Mouse (Mus musculus): ENCODE measurements around the gene Tjp1. TPM values are rescaled to one million over a fixed set of nuclear protein-coding genes. Genes with fewer than 3 reads are reported as not detected.

Gene Tjp1
- polyA plus RNA-seq, 1 experiment from 2014 or later: 21.9 TPM

DNA sequence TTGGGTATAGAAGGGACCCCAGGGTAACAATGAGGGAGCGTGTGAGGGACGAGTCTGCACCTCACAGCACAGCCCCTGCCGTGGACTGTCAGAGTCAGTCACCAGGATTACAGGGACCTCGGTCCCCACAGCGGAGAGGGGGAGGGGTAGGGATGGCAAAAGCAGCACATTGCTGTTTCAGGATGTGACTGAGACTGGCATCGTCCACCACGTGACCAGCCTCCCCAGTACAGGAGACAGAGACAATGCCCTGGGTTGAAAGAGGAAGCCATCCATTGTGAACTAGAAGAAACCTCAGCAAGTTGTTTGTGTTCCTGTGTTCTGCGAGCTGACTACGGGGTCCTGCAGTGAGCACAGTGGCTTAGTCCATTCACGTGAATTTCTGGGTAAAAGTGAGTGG, 106.1 kb downstream of the Tjp1 start:
- Histone ChIP-seq H3K4me1 (peaks cover 9% of the 10 kb centered on the region), H3K27ac (replicated peaks) (0 out of 2 replicates have a peak overlapping the region, but pooled peaks have one; percentile 8), H3K4me2 (replicated peaks) (peak overlapping the region; percentile 39), H3K36me3 (no peaks in the 10 kb centered on the region), H3K9me3 (no peaks in the 10 kb centered on the region), H3K4me3 (peak overlapping the region; percentile 19), H3K9ac (replicated peaks) (no peak overlapping the region), H3K27me3 (no peaks in the 10 kb centered on the region)
- 2% methylated on average over 8 of the region's 10 CpGs for WGBS
- peak; percentile 86 for ATAC-seq (replicated peaks)

DNA sequence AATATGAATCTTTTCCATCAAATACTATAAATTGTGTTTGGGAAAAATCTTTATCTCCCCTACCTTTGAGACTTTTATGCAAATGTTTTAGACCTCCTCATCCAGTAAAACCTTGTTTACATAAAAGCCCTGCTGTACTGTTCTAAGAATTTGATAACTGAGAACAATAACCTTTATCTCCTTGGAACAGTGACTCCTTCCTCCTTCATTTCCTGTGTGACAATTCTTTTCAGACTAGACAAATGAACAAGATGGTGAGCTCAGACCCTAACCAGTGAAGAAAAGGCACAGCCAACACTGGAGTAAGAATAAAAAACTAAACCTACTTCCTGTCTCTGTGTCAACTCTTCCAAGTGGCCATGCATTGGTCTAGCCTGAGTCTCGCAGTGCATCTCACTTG, 107.7 kb downstream of the Tjp1 start:
- WGBS: 86% methylated on average over 1 of the region's 1 CpGs
- Histone ChIP-seq H3K27ac (replicated peaks) (no peak overlapping the region), H3K4me3 (no peak overlapping the region), H3K9ac (replicated peaks) (no peak overlapping the region), H3K4me2 (replicated peaks) (no peak overlapping the region), H3K4me1 (peaks cover 9% of the 10 kb centered on the region), H3K9me3 (no peaks in the 10 kb centered on the region), H3K27me3 (no peaks in the 10 kb centered on the region), H3K36me3 (no peaks in the 10 kb centered on the region)
- no peak for ATAC-seq (replicated peaks)

DNA sequence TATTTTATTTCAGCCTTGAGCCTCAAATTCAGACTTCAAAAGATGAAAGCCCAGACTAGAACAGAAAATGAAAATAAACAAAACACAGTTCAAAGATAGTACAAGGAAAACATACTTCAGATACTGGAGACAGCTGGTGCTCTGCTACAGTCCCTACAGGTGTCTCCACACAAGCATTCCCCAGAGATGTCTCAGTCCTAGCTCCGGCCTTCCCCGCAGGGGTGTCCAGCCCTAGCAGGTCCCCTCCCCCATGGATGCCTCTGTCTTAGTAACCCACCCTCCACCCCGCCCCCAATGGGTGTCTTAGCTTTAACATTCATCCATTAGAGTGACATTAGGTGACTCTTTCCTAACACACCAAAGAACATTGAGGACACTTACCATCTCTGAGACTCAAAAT, 108.6 kb downstream of the Tjp1 start:
- Histone ChIP-seq H3K9me3 (no peaks in the 10 kb centered on the region), H3K4me2 (replicated peaks) (no peak overlapping the region), H3K9ac (replicated peaks) (no peak overlapping the region), H3K4me1 (peaks cover 9% of the 10 kb centered on the region), H3K27me3 (no peaks in the 10 kb centered on the region), H3K36me3 (no peaks in the 10 kb centered on the region), H3K4me3 (no peak overlapping the region), H3K27ac (replicated peaks) (no peak overlapping the region)
- no peak for ATAC-seq (replicated peaks)
- 74% methylated on average over 3 of the region's 3 CpGs for WGBS

DNA sequence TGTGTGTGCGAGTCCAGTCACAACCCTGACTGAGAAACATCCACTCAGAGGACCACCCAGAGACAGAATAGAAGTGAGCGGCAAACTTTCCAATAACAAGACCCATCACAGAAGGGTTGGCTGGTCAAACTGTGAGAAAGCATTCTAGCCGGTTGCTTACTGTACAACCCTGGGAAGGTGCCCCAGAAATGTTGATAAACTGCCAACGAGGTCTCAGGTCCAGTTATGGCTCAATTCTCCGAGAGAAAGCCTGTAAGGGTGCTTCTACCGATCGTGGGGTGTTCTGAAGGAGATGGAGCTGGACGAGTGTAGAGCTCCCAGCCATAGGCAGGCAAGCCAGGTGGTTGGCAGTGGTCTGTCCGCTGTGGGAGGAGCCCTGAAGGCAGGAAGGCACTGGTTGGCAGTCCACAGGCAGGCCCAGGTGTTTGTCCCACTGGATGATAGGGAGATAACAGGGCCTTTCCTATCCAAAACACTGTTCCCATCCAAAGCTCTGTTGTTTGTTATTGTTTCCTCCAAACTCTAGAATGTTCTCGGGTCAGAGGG, 109.1 kb downstream of the Tjp1 start:
- Histone ChIP-seq H3K27ac (replicated peaks) (0 out of 2 replicates have a peak overlapping the region, but pooled peaks have one; percentile 31), H3K36me3 (no peaks in the 10 kb centered on the region), H3K4me3 (no peak overlapping the region), H3K9ac (replicated peaks) (no peak overlapping the region), H3K4me1 (peaks cover 9% of the 10 kb centered on the region), H3K4me2 (replicated peaks) (no peak overlapping the region), H3K27me3 (no peaks in the 10 kb centered on the region), H3K9me3 (no peaks in the 10 kb centered on the region)
- no peak for ATAC-seq (replicated peaks)
- 83% methylated on average over 10 of the region's 10 CpGs for WGBS

DNA sequence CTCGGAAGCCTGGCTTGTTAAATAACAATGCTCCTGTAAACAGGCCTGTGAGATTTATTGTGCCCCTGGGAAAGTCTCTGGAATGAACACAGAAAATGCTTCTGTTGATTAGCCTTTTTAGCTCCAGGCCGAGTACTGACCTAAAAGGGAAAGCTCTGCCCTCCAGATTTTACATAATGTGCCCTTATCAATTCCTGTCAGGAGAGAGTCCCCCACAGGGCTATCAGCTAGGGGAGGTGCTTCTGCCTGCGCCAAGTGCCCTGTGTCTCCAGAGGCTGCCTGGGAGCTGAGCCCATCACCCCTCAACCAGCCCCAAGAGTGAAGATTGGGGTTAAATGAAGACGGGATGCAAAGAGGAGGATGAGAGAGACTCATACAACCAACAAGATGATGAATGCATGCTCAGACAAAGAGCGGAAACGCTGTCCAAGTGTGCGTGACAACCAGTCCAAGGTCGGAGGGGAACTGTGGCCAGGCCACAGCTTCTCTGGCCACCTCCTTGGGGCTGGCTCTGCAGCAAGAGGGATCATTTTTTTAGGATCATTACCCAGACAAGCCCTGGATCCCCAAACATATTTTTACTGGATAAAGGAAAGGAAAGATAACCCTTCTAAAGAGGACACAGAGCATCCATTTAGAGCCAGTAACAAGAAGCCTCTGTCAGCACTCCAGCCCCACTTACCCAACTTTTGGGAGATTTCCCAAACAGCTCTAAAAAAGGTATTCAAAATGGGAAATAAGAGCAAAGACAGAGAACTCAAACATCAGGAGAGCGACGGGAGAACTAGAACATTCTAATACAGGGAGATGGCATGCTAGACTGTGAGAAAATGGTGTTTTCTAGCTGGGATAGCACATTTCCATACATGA, 110.1 kb downstream of the Tjp1 start:
- Histone ChIP-seq H3K9ac (replicated peaks) (no peak overlapping the region), H3K4me3 (no peak overlapping the region), H3K9me3 (no peaks in the 10 kb centered on the region), H3K27ac (replicated peaks) (no peak overlapping the region; the same call in 1 of the 2 replicates), H3K4me1 (peaks cover 9% of the 10 kb centered on the region), H3K4me2 (replicated peaks) (no peak overlapping the region), H3K36me3 (no peaks in the 10 kb centered on the region), H3K27me3 (no peaks in the 10 kb centered on the region)
- no peak for ATAC-seq (replicated peaks)
- WGBS: 61% methylated on average over 10 of the region's 10 CpGs

DNA sequence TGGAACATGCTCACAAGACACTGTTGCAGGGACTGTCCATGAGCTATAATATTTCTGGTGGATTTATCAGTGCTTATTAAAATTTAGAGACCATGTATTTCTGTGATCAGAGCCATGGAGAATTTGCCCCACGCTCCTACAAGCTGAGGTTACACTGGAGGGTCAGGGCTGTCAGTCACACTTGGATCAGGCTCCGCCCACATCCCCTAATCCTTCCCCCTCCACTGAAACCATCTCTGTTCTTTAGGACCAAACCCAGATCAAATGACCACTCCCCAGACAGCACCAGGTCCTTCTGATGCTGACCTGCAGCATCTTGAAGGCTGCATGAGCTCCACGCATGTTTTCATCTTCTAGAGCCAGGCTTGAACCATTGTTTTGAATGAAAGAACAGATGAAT, 111.1 kb downstream of the Tjp1 start:
- Histone ChIP-seq H3K27ac (replicated peaks) (no peak overlapping the region), H3K36me3 (no peaks in the 10 kb centered on the region), H3K27me3 (no peaks in the 10 kb centered on the region), H3K9ac (replicated peaks) (no peak overlapping the region), H3K4me1 (peaks cover 5% of the 10 kb centered on the region), H3K9me3 (no peaks in the 10 kb centered on the region), H3K4me3 (no peak overlapping the region), H3K4me2 (replicated peaks) (no peak overlapping the region)
- 68% methylated on average over 3 of the region's 3 CpGs for WGBS
- ATAC-seq (replicated peaks): no peak

DNA sequence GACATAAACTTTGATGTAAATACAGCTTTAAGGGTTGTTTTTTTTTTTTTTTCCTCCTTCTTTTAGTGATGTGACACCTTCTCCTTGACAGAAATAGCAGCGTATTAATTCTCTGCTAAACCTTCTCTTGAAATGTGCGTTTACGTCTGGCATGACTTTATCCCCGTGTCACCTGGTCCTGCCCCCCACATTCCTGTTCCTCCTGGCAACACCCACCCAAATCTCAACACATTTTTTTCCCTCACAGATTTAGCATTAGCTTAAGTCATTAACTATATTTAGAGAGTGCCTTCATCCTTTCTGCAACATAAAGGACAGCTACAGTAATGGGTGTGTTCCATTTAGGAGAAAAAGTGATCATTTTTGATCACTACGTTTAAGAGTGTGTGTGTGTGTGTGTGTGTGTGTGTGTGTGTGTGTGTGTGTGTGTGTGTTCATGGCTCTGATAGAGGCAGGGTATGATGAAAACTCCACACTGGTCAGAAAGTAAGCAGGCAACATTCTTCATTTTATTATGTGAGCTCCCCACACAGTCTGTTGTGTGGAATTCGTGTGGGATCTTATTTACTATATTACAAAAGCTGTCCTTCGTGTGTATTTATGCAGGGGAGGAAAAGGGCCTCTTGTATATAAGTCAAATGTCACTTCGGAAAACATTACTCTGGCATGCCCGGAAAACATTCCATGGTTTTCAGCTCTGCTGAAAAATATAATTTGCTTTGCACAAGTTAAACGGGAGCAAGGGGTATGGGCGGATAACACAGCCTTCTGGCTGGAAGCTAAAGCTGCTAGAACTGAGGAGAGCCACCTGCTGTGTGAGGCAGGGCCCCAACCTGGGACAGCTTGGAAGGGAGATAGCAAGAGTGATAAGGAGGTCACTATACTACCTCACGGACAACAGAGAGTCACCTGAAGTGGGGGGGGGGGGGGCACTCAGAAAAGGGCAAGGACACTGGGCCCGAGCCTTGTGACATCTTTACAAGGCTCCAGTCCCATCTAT, 113.3 kb downstream of the Tjp1 start:
- H3K9ac ChIP-seq (replicated peaks): no peak overlapping the region
- no peaks in the 10 kb centered on the region for H3K36me3 ChIP-seq
- no peak overlapping the region for H3K4me3 ChIP-seq
- H3K4me1 ChIP-seq: 0 out of 2 replicates have a peak, but pooled peaks cover 3% of the 10 kb centered on the region
- no peak for ATAC-seq (replicated peaks)
- H3K4me2 ChIP-seq (replicated peaks): no peak overlapping the region
- WGBS: 72% methylated on average over 13 of the region's 13 CpGs
- H3K27ac ChIP-seq (replicated peaks): no peak overlapping the region
- no peaks in the 10 kb centered on the region for H3K27me3 ChIP-seq
- H3K9me3 ChIP-seq: no peaks in the 10 kb centered on the region

DNA sequence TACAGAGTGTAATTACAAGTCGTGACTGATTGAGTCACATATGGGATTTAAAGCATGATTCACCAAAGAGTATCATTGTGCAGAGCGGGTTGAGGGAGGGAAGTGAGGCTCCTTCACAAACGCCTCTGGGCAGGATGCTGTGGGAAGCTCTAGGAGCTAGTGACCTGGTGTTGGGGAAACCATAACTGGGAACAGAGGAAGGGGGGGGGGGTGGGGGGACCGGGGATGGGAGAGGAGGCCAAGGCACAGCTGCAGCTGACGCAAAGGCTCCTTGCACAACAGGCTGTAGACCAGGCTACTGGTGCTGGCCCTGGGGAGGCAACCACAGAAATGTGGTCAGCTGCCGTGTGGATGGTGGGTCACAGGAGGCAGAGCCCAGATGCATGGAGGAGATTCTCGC, 116.9 kb downstream of the Tjp1 start:
- no peak for ATAC-seq (replicated peaks)
- H3K4me3 ChIP-seq: no peak overlapping the region
- H3K27ac ChIP-seq (replicated peaks): no peak overlapping the region
- 72% methylated on average over 7 of the region's 7 CpGs for WGBS
- no peak overlapping the region for H3K9ac ChIP-seq (replicated peaks)
- no peaks in the 10 kb centered on the region for H3K4me1 ChIP-seq
- no peaks in the 10 kb centered on the region for H3K9me3 ChIP-seq
- no peaks in the 10 kb centered on the region for H3K27me3 ChIP-seq
- H3K36me3 ChIP-seq: no peaks in the 10 kb centered on the region
- H3K4me2 ChIP-seq (replicated peaks): no peak overlapping the region

DNA sequence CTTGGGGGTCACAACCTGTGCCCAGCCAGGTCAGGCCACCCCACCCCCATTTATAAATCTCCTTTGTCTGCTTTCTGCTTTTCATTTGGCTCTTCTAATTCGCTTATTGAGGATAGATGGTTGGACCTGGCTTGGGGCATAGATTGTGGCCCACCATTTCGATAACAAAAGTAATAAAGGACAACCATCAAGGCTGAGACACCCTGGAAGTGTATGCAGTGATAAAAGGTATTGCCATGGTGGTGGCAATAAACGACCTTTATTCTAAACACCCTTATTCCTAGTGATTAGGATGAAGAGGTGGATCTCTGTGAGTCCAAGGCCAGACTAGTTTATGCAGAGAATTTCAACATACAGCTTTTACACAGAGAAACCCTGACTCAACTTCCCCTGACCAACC, 121.2 kb downstream of the Tjp1 start:
- no peak overlapping the region for H3K9ac ChIP-seq (replicated peaks)
- H3K4me3 ChIP-seq: no peak overlapping the region
- 85% methylated on average over 3 of the region's 3 CpGs for WGBS
- no peaks in the 10 kb centered on the region for H3K9me3 ChIP-seq
- ATAC-seq (replicated peaks): no peak
- no peak overlapping the region for H3K27ac ChIP-seq (replicated peaks)
- H3K4me1 ChIP-seq: no peaks in the 10 kb centered on the region
- H3K36me3 ChIP-seq: no peaks in the 10 kb centered on the region
- H3K4me2 ChIP-seq (replicated peaks): no peak overlapping the region
- H3K27me3 ChIP-seq: no peaks in the 10 kb centered on the region

DNA sequence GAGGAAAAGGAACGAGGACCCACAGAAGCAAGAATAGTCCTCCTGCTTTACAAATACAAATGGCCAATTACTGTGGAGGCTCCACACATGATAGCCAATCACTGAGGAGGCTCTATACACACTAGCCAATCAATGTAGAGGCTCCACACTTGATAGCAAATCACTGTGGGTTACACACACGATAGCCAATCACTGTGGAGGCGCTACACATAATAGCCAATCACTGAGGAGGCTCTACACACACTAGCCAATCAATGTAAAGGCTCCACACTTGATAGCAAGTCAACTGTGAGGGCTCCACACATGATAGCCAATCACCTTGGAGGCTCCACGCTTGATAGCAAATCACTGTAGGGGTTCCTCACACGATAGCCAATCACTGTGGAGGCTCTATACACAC, 125.1 kb downstream of the Tjp1 start:
- H3K9ac ChIP-seq (replicated peaks): no peak overlapping the region
- no peak overlapping the region for H3K4me3 ChIP-seq
- 93% methylated on average over 5 of the region's 5 CpGs for WGBS
- H3K9me3 ChIP-seq: no peaks in the 10 kb centered on the region
- H3K4me1 ChIP-seq: no peaks in the 10 kb centered on the region
- no peak overlapping the region for H3K27ac ChIP-seq (replicated peaks)
- no peaks in the 10 kb centered on the region for H3K36me3 ChIP-seq
- no peak for ATAC-seq (replicated peaks)
- no peaks in the 10 kb centered on the region for H3K27me3 ChIP-seq
- H3K4me2 ChIP-seq (replicated peaks): no peak overlapping the region

DNA sequence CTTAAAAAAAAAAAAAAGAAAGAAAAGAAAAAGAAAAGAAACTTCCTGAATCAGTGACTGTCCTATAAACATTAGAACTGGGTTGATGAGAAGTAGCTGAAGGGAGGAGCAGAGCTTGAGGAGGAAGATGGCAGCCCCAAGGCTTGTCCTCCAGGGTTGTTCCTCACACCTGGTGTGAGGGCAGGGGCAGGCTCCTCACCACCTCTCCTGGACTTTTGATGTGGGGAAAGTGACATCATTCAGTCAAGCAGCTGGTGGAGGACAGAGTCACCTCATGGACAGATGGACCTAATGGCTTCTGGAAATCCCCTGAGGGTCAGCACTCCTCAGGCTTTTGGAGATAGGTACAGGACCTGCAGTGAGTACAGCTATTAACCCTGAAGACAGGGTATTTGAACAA, 126.0 kb downstream of the Tjp1 start:
- Histone ChIP-seq H3K4me3 (no peak overlapping the region), H3K36me3 (no peaks in the 10 kb centered on the region), H3K4me1 (no peaks in the 10 kb centered on the region), H3K9me3 (no peaks in the 10 kb centered on the region), H3K27ac (replicated peaks) (no peak overlapping the region), H3K9ac (replicated peaks) (no peak overlapping the region), H3K27me3 (no peaks in the 10 kb centered on the region), H3K4me2 (replicated peaks) (no peak overlapping the region)
- ATAC-seq (replicated peaks): no peak

DNA sequence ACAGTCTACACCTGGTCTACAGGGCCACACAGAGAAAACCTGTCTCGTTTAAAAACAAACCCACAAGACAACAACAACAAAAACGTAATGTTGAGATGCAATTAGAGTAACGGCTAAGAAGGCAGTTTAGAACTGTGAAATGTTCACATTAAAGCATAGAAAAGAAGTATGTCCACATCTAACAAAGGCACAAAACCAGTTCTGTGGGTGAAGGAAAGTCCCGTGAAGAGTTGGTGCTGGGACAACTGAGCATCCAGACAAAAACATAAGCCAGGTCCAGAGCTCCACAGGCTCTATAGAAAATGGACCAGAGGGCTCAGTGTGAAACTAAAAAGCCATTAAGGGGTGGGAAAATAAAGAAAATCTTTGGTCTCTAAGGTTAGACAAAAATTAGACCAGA, 131.7 kb downstream of the Tjp1 start:
- no peak overlapping the region for H3K4me3 ChIP-seq
- no peaks in the 10 kb centered on the region for H3K27me3 ChIP-seq
- 58% methylated on average over 4 of the region's 4 CpGs for WGBS
- H3K27ac ChIP-seq (replicated peaks): no peak overlapping the region
- H3K4me2 ChIP-seq (replicated peaks): no peak overlapping the region
- peaks cover 13% of the 10 kb centered on the region for H3K4me1 ChIP-seq
- H3K9ac ChIP-seq (replicated peaks): no peak overlapping the region
- ATAC-seq (replicated peaks): no peak
- no peaks in the 10 kb centered on the region for H3K9me3 ChIP-seq
- H3K36me3 ChIP-seq: no peaks in the 10 kb centered on the region

All from forebrain, embryonic 15.5 days (tissue).